Mouse (Mus musculus) left cerebral cortex, postnatal 14 days (tissue): ENCODE data around the gene Phactr2. TPM values are rescaled to one million over a fixed set of nuclear protein-coding genes. Genes with fewer than 3 reads are reported as not detected.
A peak's percentile ranks its signal among the peaks of the same experiment; 100 is the strongest.

Source experiments
- DNase-seq, 2 experiments: peaks; one replicate each; pipeline ENCODE4 v3.0.0; 2021 to 2022; ENCODE audit warnings: low spot score in 2 of 2, mixed read lengths in 1 of 2
- intact Hi-C: fragments of 180-260 bp; cut with DNase I; formaldehyde crosslinking; loops from one replicate; pipeline ENCODE4 v1.15.1; 2025
- total RNA-seq, 2 experiments: library from RNA; stranded (reverse); gene quantifications; 2 replicates each; pipeline ENCODE4 v1.2.3; 2021

Phactr2 gene
- total RNA-seq, 2 experiments from 2014 or later = 15.9 to 18.8 TPM

DNA sequence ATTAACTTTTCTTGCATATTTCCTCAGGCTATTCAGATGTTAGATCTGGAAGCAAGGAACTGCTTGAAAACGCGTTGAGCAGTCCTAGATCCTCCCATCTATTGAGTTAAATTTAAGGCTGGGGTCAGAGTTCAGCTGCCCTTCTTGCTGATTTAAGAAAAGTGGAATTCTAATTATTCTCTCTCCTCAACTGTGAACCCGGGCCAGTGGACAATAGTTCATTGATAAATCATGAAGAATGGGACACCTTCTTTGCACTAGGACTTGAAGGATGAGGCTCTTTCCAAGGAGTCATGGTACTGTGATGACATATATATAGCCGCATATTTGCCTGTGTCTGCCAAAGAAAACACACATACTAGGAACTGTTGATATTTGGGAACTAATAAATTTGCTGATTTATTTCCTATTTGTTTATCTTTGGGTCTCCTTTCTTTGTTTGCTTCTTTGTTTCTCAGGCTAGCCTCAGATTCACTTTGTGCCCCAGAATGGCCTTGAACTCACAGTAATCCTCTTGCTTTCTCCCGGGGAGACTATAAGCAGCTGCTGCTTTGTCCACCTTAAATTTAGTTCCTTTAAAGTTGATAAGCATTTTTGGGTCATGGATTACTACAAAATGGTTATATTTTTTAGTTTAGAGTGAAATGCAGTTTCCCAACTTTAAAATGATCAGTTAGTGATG is 127.5 kb downstream of the Phactr2 start:
- intact Hi-C loops = no loop called here
- no peak for DNase-seq

DNA sequence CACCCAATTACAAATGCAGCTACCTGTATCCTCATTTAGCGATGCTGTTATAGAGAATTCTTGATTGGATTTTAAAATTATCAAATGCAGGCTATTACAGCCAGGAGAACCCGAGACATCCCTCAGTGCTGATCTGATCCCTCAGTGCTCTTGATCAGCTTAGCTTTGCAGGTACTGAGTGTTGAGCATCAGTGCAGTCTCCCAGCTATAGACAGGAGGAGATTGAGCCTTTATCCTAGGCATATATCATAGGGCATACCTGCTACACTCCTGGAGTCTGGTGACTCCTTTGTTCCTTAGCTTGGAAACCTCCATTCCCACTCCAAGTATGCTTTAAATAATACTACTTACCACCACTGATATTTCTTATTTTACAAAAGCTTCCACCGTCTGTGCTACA is 133.6 kb downstream of the Phactr2 start:
- no peak for DNase-seq
- intact Hi-C loops = no loop called here

DNA sequence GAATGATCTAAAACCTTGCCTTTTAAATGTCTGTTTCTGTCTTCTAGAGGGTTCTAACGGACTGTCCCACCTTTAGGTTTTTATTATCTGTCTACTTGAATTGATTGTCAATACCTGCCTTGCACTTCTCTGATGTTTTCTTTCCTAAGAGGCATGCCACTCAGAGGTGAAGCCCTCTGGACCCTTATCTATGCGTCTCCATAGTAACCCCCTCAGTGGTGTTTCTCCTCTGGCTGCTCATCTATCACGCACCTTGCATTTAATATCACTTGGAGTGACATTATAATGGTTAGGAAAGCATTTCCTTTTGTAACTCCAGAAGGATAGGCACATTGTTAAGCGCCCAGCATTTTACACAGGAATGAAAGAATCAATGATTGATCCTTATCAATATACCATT is 137.2 kb downstream of the Phactr2 start:
- intact Hi-C loops = no loop called here
- DNase-seq = no peak

DNA sequence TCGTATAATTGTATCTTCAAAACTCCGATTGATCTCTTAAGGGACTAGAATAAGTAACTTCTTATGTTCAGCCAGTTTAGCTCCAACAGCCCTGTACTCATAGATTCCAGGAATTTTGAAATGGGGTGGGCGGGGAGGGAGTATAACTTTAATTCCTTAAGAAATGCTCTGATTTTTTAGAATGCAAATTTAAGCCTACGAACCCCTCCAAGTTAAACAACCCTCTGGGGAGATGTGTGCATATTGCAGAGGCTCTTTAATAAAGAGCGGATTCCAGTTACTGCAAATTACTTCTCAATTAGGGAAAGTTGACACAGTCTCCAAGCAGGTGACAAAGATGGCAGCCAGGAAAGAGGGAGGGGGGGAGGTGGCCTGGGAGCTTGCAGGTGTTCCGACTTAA is 138.4 kb downstream of the Phactr2 start:
- no peak for DNase-seq
- intact Hi-C loops = no loop called here

DNA sequence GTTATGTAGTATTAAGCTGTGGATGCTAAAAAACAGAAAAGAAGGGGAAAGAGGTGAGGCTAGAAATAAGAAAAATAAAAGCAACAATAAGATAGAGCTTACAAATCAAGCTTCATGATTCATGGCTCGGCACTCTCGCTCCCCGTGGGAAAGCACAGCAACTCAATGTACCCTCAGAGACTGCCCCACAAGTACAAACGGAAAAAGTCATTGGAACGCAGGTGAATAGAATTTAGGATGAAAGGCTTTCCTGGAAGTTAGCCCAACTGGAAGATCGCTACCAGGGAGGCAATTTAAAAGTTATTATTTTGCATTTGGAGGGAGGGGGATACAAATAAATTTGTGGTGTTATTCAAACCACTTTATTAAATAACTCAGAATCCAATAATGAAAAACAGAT is 138.9 kb downstream of the Phactr2 start:
- DNase-seq = no peak
- intact Hi-C loops = no loop called here

DNA sequence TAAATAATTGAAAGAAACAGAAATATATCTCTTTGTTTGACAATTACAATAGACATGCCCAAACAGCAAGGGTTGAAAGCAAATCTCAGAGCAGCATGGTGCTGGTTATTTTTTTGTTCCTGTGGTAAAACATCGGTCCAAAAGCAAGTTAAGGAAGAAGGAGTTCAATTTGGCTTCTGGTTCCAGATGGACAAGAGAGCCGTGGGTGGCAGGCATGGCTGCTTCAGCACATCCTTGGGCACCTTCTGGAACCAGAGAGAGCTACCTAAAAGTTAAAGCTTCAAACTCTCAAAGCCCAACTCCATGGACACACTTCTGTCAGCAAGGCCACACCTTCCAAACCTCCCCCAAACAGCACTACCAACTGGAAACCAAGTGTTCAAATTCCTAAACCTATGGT is 140.4 kb downstream of the Phactr2 start:
- intact Hi-C loops = no loop called here
- no peak for DNase-seq

DNA sequence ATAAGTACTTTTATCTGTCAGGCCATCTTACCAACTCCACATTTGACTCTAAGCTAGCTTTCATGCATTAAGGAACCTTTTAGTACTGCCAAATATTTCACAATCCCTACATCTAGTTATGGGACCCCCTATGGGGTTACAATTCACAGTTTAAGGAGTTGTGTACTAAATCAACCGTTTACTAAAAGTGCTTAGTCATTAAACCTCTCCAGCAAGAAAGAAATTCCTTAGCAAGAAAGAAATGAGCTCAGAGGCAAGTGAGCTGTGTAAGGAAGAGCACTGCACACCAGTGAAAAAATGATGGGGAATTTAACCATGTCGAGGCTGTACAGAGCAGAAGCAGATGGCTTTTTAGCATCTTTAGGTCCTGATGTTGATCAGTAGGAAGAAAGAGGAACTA is 141.2 kb downstream of the Phactr2 start:
- intact Hi-C loops = no loop called here
- DNase-seq = no peak

DNA sequence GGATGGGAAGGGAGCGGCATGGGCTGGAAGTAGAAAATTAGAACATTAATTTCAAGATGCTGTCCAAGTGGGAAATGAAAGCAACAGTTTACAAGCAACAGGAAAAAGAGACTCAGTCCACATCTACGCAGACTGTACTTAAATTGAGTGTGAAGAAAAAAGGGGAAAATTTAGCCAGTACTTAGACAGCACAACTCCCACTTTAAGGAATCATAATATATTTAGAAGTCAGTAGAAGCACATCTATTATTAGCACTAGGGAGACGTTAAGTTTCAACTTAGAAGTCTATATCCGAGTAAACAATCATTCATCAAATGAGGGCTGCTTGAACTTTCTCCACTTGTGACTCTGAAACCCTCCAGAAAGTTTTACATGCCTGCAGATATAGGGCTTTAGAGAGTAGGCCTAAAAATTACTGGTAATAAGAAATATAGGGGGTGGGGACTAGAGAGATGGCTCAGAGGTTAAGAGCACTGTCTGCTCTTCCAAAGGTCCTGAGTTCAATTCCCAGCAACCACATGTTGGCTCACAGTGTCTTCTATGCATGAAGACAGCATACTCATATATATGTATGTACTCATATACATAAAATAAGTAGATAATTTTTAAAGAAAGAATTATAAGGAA is 142.7 kb downstream of the Phactr2 start:
- DNase-seq = no peak
- intact Hi-C loops = no loop called here

DNA sequence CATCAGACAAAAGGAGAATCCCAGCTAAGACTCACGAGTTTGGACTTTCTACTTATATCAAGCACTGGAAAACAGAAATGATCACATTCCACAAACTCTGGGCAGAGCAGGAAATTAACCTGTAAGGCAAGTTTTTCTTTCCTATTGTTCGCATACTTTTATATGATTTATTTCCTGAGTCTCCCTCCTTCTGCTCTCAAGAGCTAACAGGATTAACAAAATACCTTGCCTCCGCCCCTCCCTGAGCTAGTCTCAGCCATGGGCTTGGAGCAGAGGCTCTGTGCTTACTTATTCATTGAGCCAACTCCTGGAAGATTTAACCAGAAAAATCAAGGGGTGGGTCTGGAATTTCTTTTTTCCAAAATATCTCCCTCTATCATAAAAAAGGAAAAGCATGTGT is 145.6 kb downstream of the Phactr2 start:
- intact Hi-C loops = loop anchor here (10.0 kb wide), 1 partner anchor 134 kb away; the partner anchor contains the start of gene Ltv1
- no peak for DNase-seq

DNA sequence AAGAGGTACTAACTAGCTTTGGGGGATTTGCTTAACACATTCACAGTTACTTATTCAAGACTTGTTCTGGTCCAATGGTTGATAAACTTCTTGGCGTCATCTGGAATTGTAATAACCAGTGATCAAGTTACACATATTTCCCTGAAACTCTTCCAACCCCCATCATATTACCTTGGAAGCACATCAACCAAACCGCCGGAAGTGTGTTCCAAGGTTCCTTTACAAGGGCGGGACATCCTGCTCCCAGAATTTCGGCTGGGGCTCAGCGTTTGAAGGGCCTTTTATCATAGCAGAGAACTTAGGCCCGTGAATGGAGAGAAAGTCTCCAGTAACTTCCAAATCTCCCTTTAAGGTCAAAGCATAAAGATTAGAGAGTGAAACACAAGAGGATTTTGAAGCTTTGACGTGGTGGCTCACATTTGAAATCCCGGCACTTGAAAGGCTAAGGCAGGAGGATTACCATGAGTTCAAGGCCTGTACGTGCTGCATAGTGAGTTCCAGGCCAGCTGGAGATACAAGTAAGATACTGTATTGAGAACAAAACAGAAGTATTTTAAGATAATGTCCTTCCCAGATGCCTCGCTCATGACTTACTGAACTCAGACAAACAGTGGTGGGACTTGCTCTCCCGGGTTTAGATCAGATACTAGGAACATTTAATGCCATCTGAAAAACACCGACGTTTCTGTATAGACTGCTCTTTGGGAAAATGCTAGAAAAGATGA is 147.9 kb downstream of the Phactr2 start:
- DNase-seq = no peak
- intact Hi-C loops = loop anchor here (10.0 kb wide), 1 partner anchor 132 kb away; the partner anchor contains the start of gene Ltv1

DNA sequence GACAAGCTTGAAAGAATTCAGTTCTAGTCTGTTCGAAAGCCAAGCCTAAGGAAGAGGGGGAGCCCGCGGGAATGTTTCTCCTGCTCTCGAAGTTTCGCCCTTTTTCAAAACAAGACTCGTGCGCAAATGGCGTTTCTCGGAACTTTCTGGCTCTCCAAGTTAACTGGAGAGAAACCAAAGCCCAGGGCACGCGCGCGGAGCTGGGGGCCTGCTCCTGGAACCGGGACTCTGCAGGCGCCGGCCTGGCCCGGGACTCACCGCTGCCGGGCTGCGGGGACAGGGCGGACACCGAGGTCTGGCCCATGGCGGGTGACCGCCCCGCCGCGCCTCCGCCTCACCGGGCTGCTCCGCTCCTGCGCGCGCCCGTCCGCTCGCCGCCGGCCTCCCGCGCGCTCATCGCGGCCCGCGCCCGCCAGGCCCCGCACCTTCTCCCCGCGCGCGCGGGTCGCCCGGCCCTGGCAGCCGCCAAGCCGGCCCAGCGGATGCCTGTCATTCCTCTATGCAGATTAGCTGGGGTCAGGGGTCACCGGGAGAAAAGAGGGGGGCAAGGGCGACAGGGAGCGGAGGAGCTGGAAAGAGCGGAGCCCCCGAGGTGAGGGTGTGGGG is 150.3 kb downstream of the Phactr2 start:
- peak; percentile 9 to 35 for DNase-seq
- intact Hi-C loops = loop anchor here (10.0 kb wide), 1 partner anchor 129 kb away; the partner anchor contains the start of gene Ltv1

DNA sequence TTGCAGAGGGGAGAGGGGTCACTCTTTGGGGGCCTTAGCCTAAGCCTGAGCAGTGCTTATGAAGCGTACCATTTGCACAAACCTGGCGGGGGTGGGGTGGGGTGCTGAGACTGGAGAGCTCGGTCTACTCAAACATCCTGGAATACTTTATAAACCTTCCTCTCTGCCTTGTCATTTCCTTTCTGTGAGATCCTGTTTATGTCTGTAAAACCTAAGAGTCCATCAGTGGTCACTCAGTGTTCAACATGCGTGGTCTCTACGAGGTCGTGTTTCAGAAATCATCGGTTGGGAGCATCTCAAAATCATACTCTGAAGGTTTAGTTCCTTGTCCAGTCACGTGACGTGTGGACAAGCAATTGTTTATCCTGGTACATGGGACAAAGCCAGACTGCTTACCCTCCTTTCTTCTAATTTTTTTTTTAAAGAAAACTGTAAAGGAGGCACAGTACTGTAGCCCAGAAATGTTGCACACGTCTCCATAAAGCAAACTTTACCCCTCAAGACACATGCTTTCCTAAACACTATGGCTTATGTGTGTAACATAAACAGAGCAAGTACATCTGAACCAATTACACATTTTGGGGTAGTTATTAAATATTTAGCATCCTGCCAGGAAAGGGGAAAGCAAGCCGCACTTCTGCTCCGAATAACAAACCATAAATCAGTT is 150.9 kb downstream of the Phactr2 start:
- intact Hi-C loops = loop anchor here (10.0 kb wide), 1 partner anchor 128 kb away; the partner anchor contains the start of gene Ltv1
- no peak for DNase-seq

DNA sequence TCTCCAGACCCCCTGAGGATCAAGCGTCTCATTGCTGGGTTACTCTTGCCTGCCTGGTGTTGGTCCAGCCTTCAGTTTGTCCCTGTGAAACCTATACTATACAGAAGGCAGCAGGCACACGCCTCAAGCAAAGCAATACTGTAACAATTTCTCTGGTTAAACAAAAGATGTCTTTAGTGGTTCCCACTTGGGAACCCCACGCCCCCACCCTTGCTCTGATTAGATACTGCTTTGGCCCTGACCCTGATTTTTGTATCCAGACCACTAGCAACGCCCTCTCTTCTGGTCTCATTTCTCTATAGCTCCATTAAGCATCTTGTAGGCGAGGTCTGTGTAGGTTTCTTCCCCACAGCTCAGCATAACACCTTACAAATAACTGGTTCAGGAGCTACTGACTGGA is 159.2 kb downstream of the Phactr2 start:
- DNase-seq = no peak
- intact Hi-C loops = no loop called here

DNA sequence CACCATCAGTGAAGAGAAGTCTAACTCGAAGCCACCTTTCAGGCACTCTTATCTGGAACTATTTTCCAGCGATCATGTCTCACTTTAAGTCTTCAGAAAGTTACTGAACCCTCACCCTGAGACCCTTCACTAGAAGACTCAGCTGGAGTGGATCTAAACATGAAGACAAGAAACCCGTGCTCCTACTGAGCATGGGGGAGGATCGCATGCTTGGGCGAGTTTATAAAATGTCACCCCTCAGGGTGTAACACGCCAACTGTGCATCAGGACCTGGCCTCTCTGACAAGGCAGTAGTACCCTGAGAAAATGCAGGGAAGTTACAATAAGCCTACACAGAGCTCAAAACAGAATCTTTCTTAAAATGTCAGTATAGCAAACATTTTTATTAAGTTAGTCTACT is 161.6 kb downstream of the Phactr2 start:
- no peak for DNase-seq
- intact Hi-C loops = no loop called here

DNA sequence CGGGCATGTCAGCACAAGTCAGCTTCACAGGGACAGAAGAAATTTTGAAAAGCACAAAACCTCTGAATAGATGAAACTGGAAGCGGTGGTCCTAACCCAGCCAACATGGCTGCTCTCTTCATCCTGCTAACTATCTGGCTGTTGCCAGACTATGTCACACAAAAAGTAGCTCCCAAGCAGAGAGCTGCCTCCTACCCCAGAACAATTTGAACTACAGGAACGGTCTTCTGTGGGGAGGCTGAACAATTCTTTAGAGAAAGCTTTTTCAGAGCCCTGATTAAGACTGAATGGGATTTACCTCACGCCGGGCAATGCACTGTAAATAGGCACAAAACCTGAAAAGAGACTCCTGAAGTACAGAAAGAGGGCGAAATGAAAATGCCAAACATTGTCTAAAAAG is 162.6 kb downstream of the Phactr2 start:
- intact Hi-C loops = no loop called here
- no peak for DNase-seq

DNA sequence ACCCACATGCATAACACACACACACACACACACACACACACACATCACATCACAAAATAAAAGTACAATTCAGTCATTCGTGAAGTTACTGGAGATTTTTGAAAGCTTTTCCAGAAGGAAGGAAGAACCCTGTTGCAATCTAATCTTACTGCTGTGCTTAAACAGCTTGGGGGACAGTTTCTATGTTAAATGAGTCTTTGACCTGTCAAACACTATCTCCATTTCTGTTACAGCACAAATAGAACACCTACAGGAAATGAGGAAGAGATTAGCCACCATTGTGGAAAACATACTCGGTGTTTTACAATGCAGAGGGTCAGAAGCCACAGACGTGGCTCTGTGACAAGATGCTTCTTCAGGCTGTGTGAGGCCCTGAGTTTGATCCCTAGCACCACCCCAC is 164.1 kb downstream of the Phactr2 start:
- no peak for DNase-seq
- intact Hi-C loops = no loop called here

DNA sequence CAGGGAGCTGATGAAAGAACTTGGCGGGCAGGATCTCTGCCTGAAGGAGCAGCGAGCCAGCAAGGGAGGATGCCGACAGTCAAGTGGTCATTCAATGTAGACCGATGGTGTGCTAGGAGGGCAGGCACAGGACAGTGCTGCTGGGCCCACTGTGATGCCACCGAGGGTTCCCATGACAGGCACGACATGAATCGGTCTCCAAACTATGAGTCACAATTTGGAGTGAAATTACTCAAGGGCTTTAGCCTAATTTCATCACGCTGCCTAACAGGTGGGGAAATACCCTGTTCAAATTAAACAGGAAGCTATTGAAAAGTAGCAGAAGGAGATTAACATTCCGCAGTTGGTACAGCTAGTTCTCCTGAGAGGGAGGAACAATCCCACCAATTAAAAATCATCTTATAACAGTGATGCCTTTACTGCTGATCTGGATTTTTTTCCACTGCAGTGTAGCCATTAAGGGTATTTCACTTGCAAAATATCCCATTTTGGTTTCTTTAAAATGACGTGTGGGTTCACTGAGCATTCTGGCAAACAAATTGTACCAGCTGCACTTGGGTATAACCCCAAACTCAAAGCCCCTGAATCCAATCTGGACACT is 169.5 kb downstream of the Phactr2 start:
- DNase-seq = no peak
- intact Hi-C loops = no loop called here

DNA sequence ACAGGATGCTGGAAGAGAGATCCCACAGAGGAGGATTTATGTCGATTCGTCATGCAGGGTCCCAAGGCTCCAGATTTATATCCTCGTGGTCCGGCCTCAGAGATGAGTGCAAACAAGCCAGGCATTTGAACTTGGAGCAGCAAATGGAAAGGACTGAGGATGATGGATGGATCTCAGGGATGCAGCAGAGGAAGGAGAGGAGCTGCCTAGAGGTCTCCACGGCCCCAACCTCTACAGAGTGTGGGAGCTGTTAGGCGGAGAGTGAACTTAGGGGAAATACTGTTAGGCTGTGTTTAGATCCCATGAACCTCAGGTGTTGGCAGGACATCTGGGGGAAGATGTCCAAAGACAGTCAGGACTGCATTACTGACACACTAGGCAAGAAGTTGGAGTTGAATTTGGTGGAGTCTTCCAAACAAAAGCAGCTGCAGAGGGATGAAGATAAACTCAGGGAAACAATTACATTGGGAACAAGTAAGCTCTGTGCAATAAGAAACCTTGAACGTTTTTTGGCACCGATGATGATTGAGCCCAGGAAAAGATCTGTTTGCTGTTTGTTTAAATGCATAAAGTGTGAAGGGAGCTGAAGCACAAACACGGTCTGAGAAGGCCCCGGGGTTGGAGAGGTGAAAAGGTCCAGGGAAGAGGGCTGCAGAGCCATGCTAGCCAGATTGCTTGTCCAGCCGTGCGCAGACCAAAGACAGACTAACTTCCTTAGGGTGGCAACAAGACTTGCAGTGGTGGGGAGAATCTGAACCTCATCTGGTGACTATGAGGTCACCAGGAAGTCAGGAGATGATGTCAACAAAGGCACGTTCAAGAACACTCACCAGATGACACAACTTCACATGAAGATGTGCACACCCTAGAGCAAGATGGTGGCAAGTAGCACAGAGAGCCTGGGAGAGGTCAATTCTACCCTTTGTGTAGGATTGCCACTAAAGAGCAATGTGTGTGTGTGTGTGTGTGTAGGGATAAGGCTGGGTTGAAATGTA is 170.6 kb downstream of the Phactr2 start:
- intact Hi-C loops = no loop called here
- DNase-seq = no peak
